Mouse (Mus musculus): Measurements from ENCODE around the gene Nedd9. TPM values are rescaled to one million over a fixed set of nuclear protein-coding genes. Genes with fewer than 3 reads are reported as not detected.

Gene Nedd9
- total and polyA plus RNA-seq, 2 experiments from 2014 or later, result 10.1 to 28.2 TPM

GRCm38 (mm10) chr13:41321433-41321832, 165.7 kb downstream of the Nedd9 start:
- no peaks in the 10 kb centered on the region for H3K9me3 ChIP-seq (replicated peaks; ENCODE audit: control insufficient read depth, low read length)
- TF ChIP-seq EP300 (IDR thresholded peaks at IDR 0.05; ENCODE audit: low read depth), result no peak
- TF ChIP-seq CTCF (IDR thresholded peaks at IDR 0.05; ENCODE audit: low read depth), result no peak
- no peak overlapping the region for H3K9ac ChIP-seq (replicated peaks; ENCODE audit: low read depth, low read length)
- H3K36me3 ChIP-seq (replicated peaks; ENCODE audit: control insufficient read depth, insufficient read depth, low read length), result peaks cover 26% of the 10 kb centered on the region
- no peak overlapping the region for H3K4me2 ChIP-seq (ENCODE audit: low read depth, low read length)
- no peak overlapping the region for H3K4me3 ChIP-seq (ENCODE audit: low read depth, low read length)
- WGBS, result 80% methylated on average over 3 of the region's 3 CpGs
- DNase-seq (ENCODE audit: low spot score), result no peak
- 0 out of 2 replicates have a peak, but pooled peaks cover 4% of the 10 kb centered on the region for H3K4me1 ChIP-seq (ENCODE audit: control insufficient read depth, insufficient read depth)
- no peak for ATAC-seq (ENCODE audit: insufficient read depth, low read depth)
- peak overlapping the region; percentile 14; the same call in 1 of the 2 replicates for H3K27ac ChIP-seq (ENCODE audit: low read depth)
- no peaks in the 10 kb centered on the region for H3K27me3 ChIP-seq (ENCODE audit: control insufficient read depth, insufficient read depth, low read length)

GRCm38 (mm10) chr13:41320749-41321148, 166.4 kb downstream of the Nedd9 start:
- no peak overlapping the region for H3K4me2 ChIP-seq (ENCODE audit: low read depth, low read length)
- 0 out of 2 replicates have a peak, but pooled peaks cover 4% of the 10 kb centered on the region for H3K4me1 ChIP-seq (ENCODE audit: control insufficient read depth, insufficient read depth)
- H3K27me3 ChIP-seq (ENCODE audit: control insufficient read depth, insufficient read depth, low read length), result no peaks in the 10 kb centered on the region
- 0 out of 2 replicates have a peak overlapping the region, but pooled peaks have one; percentile 14 for H3K27ac ChIP-seq (ENCODE audit: low read depth)
- WGBS, result 65% methylated on average over 5 of the region's 5 CpGs
- no peaks in the 10 kb centered on the region for H3K9me3 ChIP-seq (replicated peaks; ENCODE audit: control insufficient read depth, low read length)
- ATAC-seq (ENCODE audit: insufficient read depth, low read depth), result no peak
- no peak for DNase-seq (ENCODE audit: low spot score)
- H3K36me3 ChIP-seq (replicated peaks; ENCODE audit: control insufficient read depth, insufficient read depth, low read length), result peaks cover 29% of the 10 kb centered on the region
- H3K4me3 ChIP-seq (ENCODE audit: low read depth, low read length), result no peak overlapping the region
- TF ChIP-seq EP300 (IDR thresholded peaks at IDR 0.05; ENCODE audit: low read depth) (no peak), CTCF (IDR thresholded peaks at IDR 0.05; ENCODE audit: low read depth) (no peak)
- H3K9ac ChIP-seq (replicated peaks; ENCODE audit: low read depth, low read length), result no peak overlapping the region

- H3K4me2 ChIP-seq (ENCODE audit: low read depth, low read length), result no peak overlapping the region
- WGBS, result 58% methylated on average over 10 of the region's 10 CpGs
- H3K4me1 ChIP-seq (ENCODE audit: control insufficient read depth, insufficient read depth), result 0 out of 2 replicates have a peak, but pooled peaks cover 2% of the 10 kb centered on the region
- no peak overlapping the region for H3K27ac ChIP-seq (ENCODE audit: low read depth)
- no peak overlapping the region for H3K4me3 ChIP-seq (ENCODE audit: low read depth, low read length)
- TF ChIP-seq CTCF (IDR thresholded peaks at IDR 0.05; ENCODE audit: low read depth) (peak; percentile 95), EP300 (IDR thresholded peaks at IDR 0.05; ENCODE audit: low read depth) (no peak)
- H3K27me3 ChIP-seq (ENCODE audit: control insufficient read depth, insufficient read depth, low read length), result no peaks in the 10 kb centered on the region
- no peak; the same call in 1 of the 2 replicates for ATAC-seq (ENCODE audit: insufficient read depth, low read depth)
- H3K36me3 ChIP-seq (replicated peaks; ENCODE audit: control insufficient read depth, insufficient read depth, low read length), result no peaks in the 10 kb centered on the region
- H3K9me3 ChIP-seq (replicated peaks; ENCODE audit: control insufficient read depth, low read length), result no peaks in the 10 kb centered on the region
- DNase-seq (ENCODE audit: low spot score), result peak; percentile 68
- H3K9ac ChIP-seq (replicated peaks; ENCODE audit: low read depth, low read length), result no peak overlapping the region
Measured at GRCm38 (mm10) chr13:41302716-41303115, 184.4 kb downstream of the Nedd9 start.

- 36% methylated on average over 4 of the region's 4 CpGs for WGBS
Measured at GRCm38 (mm10) chr13:41300037-41300436, 187.1 kb downstream of the Nedd9 start.

GRCm38 (mm10) chr13:41298996-41299395, 188.2 kb downstream of the Nedd9 start:
- Histone ChIP-seq H3K27me3 (ENCODE audit: control insufficient read depth, insufficient read depth, low read length) (no peaks in the 10 kb centered on the region), H3K36me3 (replicated peaks; ENCODE audit: control insufficient read depth, insufficient read depth, low read length) (no peaks in the 10 kb centered on the region), H3K4me3 (ENCODE audit: low read depth, low read length) (no peak overlapping the region), H3K9ac (replicated peaks; ENCODE audit: low read depth, low read length) (no peak overlapping the region), H3K9me3 (replicated peaks; ENCODE audit: control insufficient read depth, low read length) (no peaks in the 10 kb centered on the region), H3K4me1 (ENCODE audit: control insufficient read depth, insufficient read depth) (0 out of 2 replicates have a peak, but pooled peaks cover 2% of the 10 kb centered on the region), H3K27ac (ENCODE audit: low read depth) (no peak overlapping the region), H3K4me2 (ENCODE audit: low read depth, low read length) (no peak overlapping the region)
- ATAC-seq (ENCODE audit: insufficient read depth, low read depth), result no peak
- TF ChIP-seq CTCF (IDR thresholded peaks at IDR 0.05; ENCODE audit: low read depth), result no peak
- TF ChIP-seq EP300 (IDR thresholded peaks at IDR 0.05; ENCODE audit: low read depth), result no peak
- DNase-seq (ENCODE audit: low spot score), result no peak
- WGBS, result 63% methylated on average over 5 of the region's 5 CpGs

More at GRCm38 (mm10) chr13:41300037-41300436, 187.1 kb downstream of the Nedd9 start:
- no peaks in the 10 kb centered on the region for H3K9me3 ChIP-seq (replicated peaks; ENCODE audit: control insufficient read depth, low read length)
- H3K4me2 ChIP-seq (ENCODE audit: low read depth, low read length), result no peak overlapping the region
- no peak for DNase-seq (ENCODE audit: low spot score)
- no peak for ATAC-seq (ENCODE audit: insufficient read depth, low read depth)
- H3K9ac ChIP-seq (replicated peaks; ENCODE audit: low read depth, low read length), result no peak overlapping the region
- H3K4me1 ChIP-seq (ENCODE audit: control insufficient read depth, insufficient read depth), result 0 out of 2 replicates have a peak, but pooled peaks cover 2% of the 10 kb centered on the region
- TF ChIP-seq CTCF (IDR thresholded peaks at IDR 0.05; ENCODE audit: low read depth), result no peak
- TF ChIP-seq EP300 (IDR thresholded peaks at IDR 0.05; ENCODE audit: low read depth), result no peak
- H3K4me3 ChIP-seq (ENCODE audit: low read depth, low read length), result no peak overlapping the region
- no peaks in the 10 kb centered on the region for H3K27me3 ChIP-seq (ENCODE audit: control insufficient read depth, insufficient read depth, low read length)
- no peaks in the 10 kb centered on the region for H3K36me3 ChIP-seq (replicated peaks; ENCODE audit: control insufficient read depth, insufficient read depth, low read length)
- H3K27ac ChIP-seq (ENCODE audit: low read depth), result no peak overlapping the region

GRCm38 (mm10) chr13:41298533-41298932, 188.6 kb downstream of the Nedd9 start:
- Histone ChIP-seq H3K4me1 (ENCODE audit: control insufficient read depth, insufficient read depth) (0 out of 2 replicates have a peak, but pooled peaks cover 2% of the 10 kb centered on the region), H3K4me3 (ENCODE audit: low read depth, low read length) (no peak overlapping the region), H3K27ac (ENCODE audit: low read depth) (no peak overlapping the region), H3K4me2 (ENCODE audit: low read depth, low read length) (no peak overlapping the region), H3K36me3 (replicated peaks; ENCODE audit: control insufficient read depth, insufficient read depth, low read length) (no peaks in the 10 kb centered on the region), H3K9ac (replicated peaks; ENCODE audit: low read depth, low read length) (no peak overlapping the region), H3K27me3 (ENCODE audit: control insufficient read depth, insufficient read depth, low read length) (no peaks in the 10 kb centered on the region), H3K9me3 (replicated peaks; ENCODE audit: control insufficient read depth, low read length) (no peaks in the 10 kb centered on the region)
- DNase-seq (ENCODE audit: low spot score) (no peak), ATAC-seq (ENCODE audit: insufficient read depth, low read depth) (no peak)
- whole genome bisulfite sequencing, result 2% methylated on average over 2 of the region's 2 CpGs
- TF ChIP-seq CTCF (IDR thresholded peaks at IDR 0.05; ENCODE audit: low read depth), result no peak
- TF ChIP-seq EP300 (IDR thresholded peaks at IDR 0.05; ENCODE audit: low read depth), result no peak

Measured in heart, postnatal 0 days (tissue).